Mouse (Mus musculus): ENCODE data around the gene Dok1. TPM values are rescaled to one million over a fixed set of nuclear protein-coding genes. Genes with fewer than 3 reads are reported as not detected.

The Dok1 gene
- total RNA-seq, 2 experiments from 2014 or later, result 3.2 to 3.3 TPM

- no peak overlapping the region; the same call in 1 of the 2 replicates for H3K27ac ChIP-seq
- no peak for TF ChIP-seq CTCF (conservative IDR thresholded peaks at IDR 0.05)
- peak; percentile 84 to 90 for DNase-seq (ENCODE audit: low spot score in 2 of 2)
- peak overlapping the region; percentile 33 for H3K4me3 ChIP-seq
These were observed 5.3 kb upstream of the Dok1 start for GRCm38 (mm10) chr6:83038496-83039012.

GRCm38 (mm10) chr6:83037188-83037587 is 3.9 kb upstream of the Dok1 start:
- TF ChIP-seq CTCF (conservative IDR thresholded peaks at IDR 0.05), result no peak
- Histone ChIP-seq H3K4me3 (no peak overlapping the region), H3K27ac (no peak overlapping the region)
- no peak for DNase-seq (ENCODE audit: low spot score in 2 of 2)

DNA sequence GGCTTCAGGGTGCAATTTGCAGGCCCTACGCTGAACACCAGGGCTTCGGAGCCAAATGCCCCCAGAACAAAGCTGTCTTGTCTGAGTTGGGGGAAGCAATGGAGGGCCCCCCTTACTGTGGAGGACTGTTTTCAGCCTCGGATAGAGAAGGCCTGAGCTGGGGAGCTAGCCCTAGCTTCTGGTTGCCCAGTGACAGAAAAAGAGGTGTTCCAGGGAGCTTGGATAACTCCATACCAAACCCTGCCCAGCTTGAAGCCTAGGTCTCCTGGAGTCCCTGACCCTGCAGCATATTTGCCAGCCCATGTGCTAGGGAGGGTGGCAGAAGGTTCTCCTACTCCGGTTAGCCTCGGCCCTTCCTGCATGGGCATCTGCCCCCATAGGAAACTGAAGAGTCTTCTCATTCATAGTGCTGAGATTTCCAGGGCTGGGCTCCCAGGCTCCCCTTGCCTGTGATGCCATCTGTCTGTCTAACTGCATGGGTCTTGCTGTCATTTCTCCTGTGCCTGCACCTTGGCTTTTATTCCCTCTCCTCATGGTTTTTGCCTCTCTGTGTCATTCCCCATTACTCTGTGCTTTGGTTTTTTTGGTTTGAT is 1.3 kb upstream of the Dok1 start:
- H3K27ac ChIP-seq, result peak overlapping the region; percentile 68
- H3K4me3 ChIP-seq, result peak overlapping the region; percentile 60
- TF ChIP-seq CTCF (conservative IDR thresholded peaks at IDR 0.05), result no peak
- DNase-seq (ENCODE audit: low spot score in 2 of 2), result no peak

DNA sequence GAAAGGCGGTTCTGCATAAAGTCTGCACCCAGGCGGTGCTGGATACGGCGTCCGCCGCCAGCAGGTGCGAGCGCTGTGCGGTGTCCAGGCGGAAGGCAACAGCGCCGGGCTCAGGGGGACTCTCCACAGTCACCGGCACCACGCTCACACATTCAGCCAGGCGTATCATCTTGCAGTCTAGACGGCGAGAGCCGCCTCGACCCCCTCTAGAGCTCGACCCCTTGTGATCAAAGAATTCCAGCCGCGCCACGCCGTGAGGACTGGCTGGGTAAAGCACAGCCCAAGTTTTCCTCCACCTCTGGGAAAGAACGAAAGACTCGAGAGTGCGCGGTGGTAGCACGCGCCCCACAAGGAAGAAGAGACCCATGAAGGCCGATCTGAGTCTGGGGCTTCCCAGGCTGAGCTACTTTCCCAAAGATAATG is 491 bp downstream of the Dok1 start:
- DNase-seq (ENCODE audit: low spot score in 2 of 2), result no peak
- TF ChIP-seq CTCF (conservative IDR thresholded peaks at IDR 0.05), result no peak; the same call in 1 of the 2 replicates
- Histone ChIP-seq H3K27ac (peak overlapping the region; percentile 68; the same call in 1 of the 2 replicates), H3K4me3 (peak overlapping the region; percentile 60)

DNA sequence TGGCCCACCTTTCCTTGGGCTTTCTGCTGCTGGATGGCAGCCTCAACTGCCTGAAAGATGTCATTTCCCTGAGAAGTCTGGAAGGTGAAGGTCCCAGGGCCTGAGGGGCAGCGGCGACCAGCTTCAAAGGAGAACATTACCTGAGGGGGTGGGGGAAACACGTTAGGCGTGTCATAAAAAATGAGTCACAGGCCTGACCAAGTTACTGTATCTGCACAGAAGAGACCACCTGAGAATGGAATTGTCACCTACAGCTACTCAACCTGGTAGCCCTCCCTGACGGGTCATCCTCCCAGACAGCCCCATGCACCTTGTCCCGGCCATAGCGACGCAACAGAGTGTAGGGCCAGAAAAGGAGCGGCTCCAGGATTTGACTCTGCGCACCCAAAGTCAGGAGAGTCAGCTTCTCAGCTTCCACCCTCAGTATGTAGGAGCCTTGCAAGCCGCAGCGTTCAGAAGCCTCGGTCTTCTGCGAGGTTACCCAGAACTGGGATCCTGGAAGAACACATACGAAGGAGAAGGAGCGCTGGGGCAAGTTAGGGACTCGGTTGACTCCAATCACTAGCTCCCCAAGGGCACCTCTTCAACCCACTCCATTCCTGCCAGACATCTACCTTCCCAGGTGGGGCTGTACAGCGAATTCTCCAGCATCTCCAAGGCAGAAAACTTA is 1.2 kb downstream of the Dok1 start:
- Histone ChIP-seq H3K4me3 (peak overlapping the region; percentile 60), H3K27ac (no peak overlapping the region)
- TF ChIP-seq CTCF (conservative IDR thresholded peaks at IDR 0.05), result no peak
- no peak for DNase-seq (ENCODE audit: low spot score in 2 of 2)

DNA sequence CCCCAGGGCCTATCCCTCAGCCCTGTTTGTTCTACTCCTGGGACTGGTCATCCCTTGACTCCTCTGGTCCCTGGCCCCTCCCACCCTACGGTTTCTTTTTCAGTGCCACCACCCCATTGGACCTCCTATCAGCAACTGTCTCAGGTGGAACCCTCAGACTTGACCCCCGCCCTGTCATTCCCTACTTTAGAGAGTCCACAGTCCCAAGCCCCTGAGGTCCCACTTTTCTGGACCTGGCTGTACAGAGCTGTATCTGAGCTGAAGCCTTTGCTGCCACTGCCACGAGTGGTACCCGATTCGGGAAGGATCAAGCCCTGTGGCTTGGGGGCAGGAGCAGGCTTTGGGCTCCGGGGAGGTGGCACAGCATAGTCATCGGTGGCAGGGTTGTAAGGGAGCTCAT is 2.2 kb downstream of the Dok1 start:
- TF ChIP-seq CTCF (conservative IDR thresholded peaks at IDR 0.05), result no peak
- no peak for DNase-seq (ENCODE audit: low spot score in 2 of 2)
- H3K27ac ChIP-seq, result no peak overlapping the region
- no peak overlapping the region for H3K4me3 ChIP-seq

DNA sequence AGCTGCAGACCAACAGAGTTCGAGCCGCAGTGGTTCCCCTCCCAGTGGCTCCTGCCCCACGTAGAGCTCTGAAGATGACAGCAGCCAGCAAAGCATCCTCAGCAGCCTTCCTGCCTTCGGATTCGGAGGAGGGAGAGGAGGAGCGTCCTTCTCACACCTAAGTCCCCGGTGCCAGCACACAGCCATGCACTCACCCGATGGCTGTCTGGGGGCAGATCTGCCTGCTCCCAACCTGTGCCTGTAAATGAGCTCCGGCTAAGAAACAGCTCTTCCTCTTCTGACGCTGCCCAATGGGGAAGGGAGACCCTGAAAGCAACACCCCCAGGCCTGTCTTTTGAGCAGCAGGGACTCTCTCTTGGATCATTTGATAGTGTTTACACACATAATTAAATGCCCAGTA is 3.5 kb downstream of the Dok1 start:
- no peak overlapping the region for H3K4me3 ChIP-seq
- DNase-seq (ENCODE audit: low spot score in 2 of 2), result no peak
- no peak for TF ChIP-seq CTCF (conservative IDR thresholded peaks at IDR 0.05)
- no peak overlapping the region for H3K27ac ChIP-seq

DNA sequence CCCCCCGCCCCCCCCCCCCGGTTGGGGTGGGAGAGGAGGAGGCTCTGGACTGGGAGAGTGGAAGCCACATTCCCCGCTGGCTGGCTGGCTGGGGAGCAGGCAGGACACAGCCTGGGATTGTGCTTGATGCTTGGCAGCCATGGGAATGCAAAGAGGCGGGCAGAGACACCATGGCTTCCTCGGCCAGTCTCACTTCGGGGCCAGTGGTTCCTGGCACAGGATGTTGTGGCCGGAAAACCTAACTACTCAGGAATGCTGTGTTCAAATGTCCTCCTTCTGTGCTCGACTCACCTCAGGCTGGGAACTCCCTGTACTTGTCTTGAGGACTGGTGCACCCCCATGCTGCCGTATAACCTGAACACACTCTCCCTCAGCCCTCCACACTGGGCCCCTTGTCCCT is 5.6 kb downstream of the Dok1 start:
- no peak overlapping the region for H3K27ac ChIP-seq
- TF ChIP-seq CTCF (conservative IDR thresholded peaks at IDR 0.05), result no peak
- DNase-seq (ENCODE audit: low spot score in 2 of 2), result no peak
- H3K4me3 ChIP-seq, result no peak overlapping the region

- TF ChIP-seq CTCF (conservative IDR thresholded peaks at IDR 0.05), result no peak
- no peak overlapping the region for H3K4me3 ChIP-seq
- DNase-seq (ENCODE audit: low spot score in 2 of 2), result no peak
These were observed 6.0 kb downstream of the Dok1 start for GRCm38 (mm10) chr6:83027293-83027692.

GRCm38 (mm10) chr6:83025221-83025620 is 8.1 kb downstream of the Dok1 start:
- no peak overlapping the region for H3K27ac ChIP-seq
- no peak overlapping the region for H3K4me3 ChIP-seq
- no peak for DNase-seq (ENCODE audit: low spot score in 2 of 2)
- TF ChIP-seq CTCF (conservative IDR thresholded peaks at IDR 0.05), result no peak

More at GRCm38 (mm10) chr6:83027293-83027692, 6.0 kb downstream of the Dok1 start:
- H3K27ac ChIP-seq, result 0 out of 2 replicates have a peak overlapping the region, but pooled peaks have one; percentile 4

- DNase-seq (ENCODE audit: low spot score in 2 of 2), result no peak
- no peak for TF ChIP-seq CTCF (conservative IDR thresholded peaks at IDR 0.05)
- Histone ChIP-seq H3K4me3 (no peak overlapping the region), H3K27ac (no peak overlapping the region)
These were observed 8.8 kb downstream of the Dok1 start for GRCm38 (mm10) chr6:83024421-83024820.

GRCm38 (mm10) chr6:83023786-83024185 is 9.5 kb downstream of the Dok1 start:
- no peak overlapping the region for H3K4me3 ChIP-seq
- TF ChIP-seq CTCF (conservative IDR thresholded peaks at IDR 0.05), result no peak
- DNase-seq (ENCODE audit: low spot score in 2 of 2), result no peak
- no peak overlapping the region for H3K27ac ChIP-seq

GRCm38 (mm10) chr6:83023008-83023407 is 10.3 kb downstream of the Dok1 start:
- no peak for DNase-seq (ENCODE audit: low spot score in 2 of 2)
- H3K4me3 ChIP-seq, result no peak overlapping the region
- TF ChIP-seq CTCF (conservative IDR thresholded peaks at IDR 0.05), result no peak
- H3K27ac ChIP-seq, result no peak overlapping the region
